ENCODE assay signal across 14 mouse cellular contexts in the genomic region with DNA sequence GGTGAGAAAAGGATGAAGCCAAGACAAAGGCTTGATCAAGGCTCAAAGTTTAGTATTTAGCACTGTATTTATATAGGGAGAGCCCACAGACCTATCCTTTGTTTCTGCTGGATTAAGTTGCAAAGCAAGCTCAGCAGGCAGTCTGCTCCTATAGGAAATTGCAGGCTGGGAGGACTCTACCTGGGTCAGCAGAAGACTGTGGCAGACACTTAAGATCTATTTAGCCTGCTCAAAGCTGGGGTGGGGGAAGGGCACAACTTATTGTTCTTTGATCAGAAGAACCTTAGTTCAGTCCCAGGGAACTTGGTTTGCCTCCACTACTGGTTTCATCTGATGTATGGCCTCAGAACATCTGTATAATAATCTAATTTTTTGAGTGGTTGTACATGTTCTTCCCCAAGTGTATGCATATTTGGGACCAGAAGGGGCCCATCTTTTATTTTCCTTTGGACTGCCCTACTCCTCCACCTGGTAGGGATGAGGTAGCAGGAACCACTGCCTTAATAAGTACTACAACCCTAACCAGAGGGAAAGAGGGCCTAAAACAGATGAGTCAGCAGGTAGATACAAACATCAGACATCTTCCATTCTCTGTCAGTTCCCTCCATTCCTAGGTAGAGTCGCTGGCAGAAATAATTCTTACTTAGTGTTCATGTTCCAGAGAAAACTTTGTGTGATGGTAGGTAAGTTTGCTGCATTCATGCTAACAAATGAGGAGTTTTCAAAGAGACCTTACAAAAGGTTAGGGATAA.
"Had no signal": no experiment of that assay in that cellular context is flagged by ENCODE, and none has a peak within 500 bp of the region (broad histone marks: within the 10 kb centered on the region; RNA-seq: fewer than 3 reads in every experiment).

No protein-coding gene starts in this region.

- DNase-seq: lung, adult 18-20 months; lung, embryonic 14.5 days; lung, postnatal 10 days; lung, postnatal 4 days; midbrain, embryonic 14.5 days; right cerebral cortex, postnatal 14 days; thymus, adult 18-20 months; thymus, postnatal 14 days; thymus, postnatal 4 days had no signal

- H3K36me3 ChIP-seq: midbrain, embryonic 12.5 days; neural tube, embryonic 13.5 days; neural tube, embryonic 15.5 days had no signal

- H3K9me3 ChIP-seq: neural tube, embryonic 13.5 days had no signal

- H3K27me3 ChIP-seq: midbrain, embryonic 12.5 days; neural tube, embryonic 13.5 days; neural tube, embryonic 15.5 days had no signal

- H3K4me3 ChIP-seq: midbrain, embryonic 10.5 days; midbrain, embryonic 12.5 days; myocyte; neural tube, embryonic 13.5 days; neural tube, embryonic 15.5 days had no signal

- H3K27ac ChIP-seq: midbrain, embryonic 10.5 days; midbrain, embryonic 12.5 days; neural tube, embryonic 13.5 days; neural tube, embryonic 15.5 days had no signal

- H3K4me1 ChIP-seq: midbrain, embryonic 12.5 days; neural tube, embryonic 13.5 days; neural tube, embryonic 15.5 days had no signal

- H3K9ac ChIP-seq: lung, embryonic 14.5 days; midbrain, embryonic 12.5 days; neural tube, embryonic 13.5 days; neural tube, embryonic 15.5 days had no signal
